Mouse (Mus musculus) MEL (cell line): Measurements from ENCODE around the gene Itpkc.

ENCODE experiments used
- CTCF ChIP-seq, 3 experiments: IDR thresholded peaks in 2 of 3; conservative IDR thresholded peaks in 1 of 3; 2 replicates each; pipeline ENCODE4 v1.5.1; 2011 to 2012; ENCODE audit warnings: low read length in 3 of 3, low read depth in 2 of 3, mild to moderate bottlenecking in 2 of 3, improper control_type of control experiment in 1 of 3, inconsistent platforms in 1 of 3, mixed read lengths in 1 of 3, moderate library complexity in 1 of 3; ENCODE audit not compliant: control insufficient read depth in 1 of 3, insufficient read depth in 1 of 3, poor library complexity in 1 of 3, severe bottlenecking in 1 of 3
- EP300 ChIP-seq, 2 experiments: IDR thresholded peaks; 2 replicates each; pipeline ENCODE4 v1.6.1; 2011; ENCODE audit warnings: improper control_type of control experiment in 2 of 2, low read length in 2 of 2, low read depth in 1 of 2, mild to moderate bottlenecking in 1 of 2
- ETS1 ChIP-seq: IDR thresholded peaks from 2 replicates; pipeline ENCODE4 v1.6.1; 2012; ENCODE audit warnings: low read depth, mild to moderate bottlenecking, inconsistent platforms, low read length, improper control_type of control experiment, moderate library complexity
- HCFC1 ChIP-seq: IDR thresholded peaks from 2 replicates; pipeline ENCODE4 v1.6.1; 2012; ENCODE audit warnings: low read depth, mild to moderate bottlenecking, inconsistent platforms, low read length, improper control_type of control experiment, moderate library complexity
- POLR2A ChIP-seq, 2 experiments: IDR thresholded peaks; 2 replicates each; pipeline ENCODE4 v1.6.1; 2011 to 2012; ENCODE audit warnings: low read length in 2 of 2, mild to moderate bottlenecking in 2 of 2, control low read depth in 1 of 2, improper control_type of control experiment in 1 of 2, low read depth in 1 of 2, moderate library complexity in 1 of 2; ENCODE audit not compliant: control insufficient read depth in 1 of 2, insufficient read depth in 1 of 2, poor library complexity in 1 of 2
- TAL1 ChIP-seq: IDR thresholded peaks from 2 replicates; pipeline ENCODE4 v1.6.1; 2012; ENCODE audit warnings: mild to moderate bottlenecking, inconsistent platforms, low read length, moderate library complexity, mixed read lengths
- UBTF ChIP-seq: IDR thresholded peaks from 2 replicates; pipeline ENCODE4 v1.6.1; 2012; ENCODE audit warnings: low read depth, mild to moderate bottlenecking, inconsistent platforms, low read length, improper control_type of control experiment, moderate library complexity, borderline replicate concordance; ENCODE audit not compliant: insufficient read depth
- ZC3H11A ChIP-seq: IDR thresholded peaks from 2 replicates; pipeline ENCODE4 v1.6.1; 2012; ENCODE audit warnings: low read depth, mild to moderate bottlenecking, inconsistent platforms, low read length, improper control_type of control experiment
- ZKSCAN1 ChIP-seq: IDR thresholded peaks from 2 replicates; pipeline ENCODE4 v1.6.1; 2012; ENCODE audit warnings: low read depth, mild to moderate bottlenecking, inconsistent platforms, low read length, improper control_type of control experiment, moderate library complexity
- ZMIZ1 ChIP-seq: IDR thresholded peaks from 2 replicates; pipeline ENCODE4 v1.6.1; 2012; ENCODE audit warnings: low read depth, mild to moderate bottlenecking, inconsistent platforms, low read length, improper control_type of control experiment, moderate library complexity

GRCm38 (mm10) chr7:27277191-27277590 is 48.7 kb upstream of the Itpkc start:
- TF ChIP-seq UBTF = no peak
- TF ChIP-seq TAL1 = no peak
- TF ChIP-seq POLR2A (IDR thresholded peaks at IDR 0.05; ENCODE audit: control insufficient read depth in 1 of 2, insufficient read depth in 1 of 2, low read depth in 1 of 2, low read length in 2 of 2, poor library complexity in 1 of 2) = no peak
- no peak for TF ChIP-seq HCFC1
- no peak for TF ChIP-seq ZMIZ1
- no peak for TF ChIP-seq EP300 (IDR thresholded peaks at IDR 0.05; ENCODE audit: low read depth in 1 of 2, low read length in 2 of 2)
- peak; percentile 71 for TF ChIP-seq ZC3H11A
- peak; percentile 57 to 78 (median 64) for TF ChIP-seq CTCF (IDR thresholded peaks at IDR 0.05 in 2 of 3, conservative IDR thresholded peaks at IDR 0.05 in 1 of 3; ENCODE audit: control insufficient read depth in 1 of 3, insufficient read depth in 1 of 3, low read depth in 2 of 3, low read length in 3 of 3, poor library complexity in 1 of 3, severe bottlenecking in 1 of 3)
- no peak for TF ChIP-seq ETS1
- TF ChIP-seq ZKSCAN1 = no peak
